Mouse (Mus musculus) adrenal gland, adult 2 months (tissue): Measurements from ENCODE around the gene Impg1. TPM values are rescaled to one million over a fixed set of nuclear protein-coding genes. Genes with fewer than 3 reads are reported as not detected.

ENCODE experiments used
- DNase-seq: peaks from one replicate; pipeline ENCODE4 v3.0.0; 2021
- polyA plus RNA-seq: library from polyadenylated mRNA; depleted of rRNA; stranded (reverse); fragments of >200 nt; gene quantifications from 2 replicates; pipeline ENCODE4 v1.2.3, GENCODE M21; 2012
- total RNA-seq, 2 experiments: library from RNA; stranded (reverse); gene quantifications; 2 replicates each; pipeline ENCODE4 v1.2.3; 2021

The Impg1 gene
- total and polyA plus RNA-seq, 3 experiments = not detected

DNA sequence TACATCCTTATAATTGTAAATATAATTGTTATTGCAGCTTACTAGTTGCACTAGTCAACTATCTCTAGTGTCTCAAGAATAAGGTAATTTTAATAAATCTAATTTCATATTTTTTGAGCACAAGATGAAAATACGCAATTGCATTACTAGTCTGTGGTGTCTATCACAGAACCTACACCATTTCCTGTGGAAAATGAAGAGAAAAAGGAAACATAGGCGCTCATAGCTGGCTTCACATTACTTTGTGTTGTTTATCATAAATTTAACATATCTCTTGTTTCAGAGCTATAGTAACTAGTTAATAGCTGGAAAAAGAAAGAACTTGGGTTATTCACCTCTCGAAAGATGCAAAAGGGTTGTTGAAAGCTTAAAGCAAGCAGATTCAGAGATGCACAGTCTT, 182.9 kb downstream of the Impg1 start:
- DNase-seq = no peak

DNA sequence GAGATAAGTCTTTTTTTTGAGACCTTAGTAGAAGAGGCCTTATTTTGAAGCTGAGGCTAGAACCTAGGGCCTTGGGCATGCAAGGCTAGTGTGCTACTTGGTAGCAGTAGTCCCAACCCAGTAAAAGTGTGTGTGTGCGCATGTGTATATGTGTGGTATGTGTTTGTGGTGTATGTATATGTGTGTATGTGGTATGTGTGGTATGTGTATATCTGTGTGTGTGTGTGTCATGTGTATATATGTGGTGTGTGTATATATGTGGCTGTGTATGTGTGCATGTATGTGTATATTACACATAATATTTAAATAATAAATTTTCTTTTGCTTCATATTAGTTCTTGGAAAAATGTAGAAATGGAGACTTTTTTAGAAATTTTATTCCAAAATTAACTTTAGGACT, 184.6 kb downstream of the Impg1 start:
- DNase-seq = no peak

GRCm38 (mm10) chr9:80277770-80278169, 187.5 kb downstream of the Impg1 start:
- DNase-seq = no peak

GRCm38 (mm10) chr9:80277157-80277556, 188.1 kb downstream of the Impg1 start:
- no peak for DNase-seq

- DNase-seq = no peak
Measured at GRCm38 (mm10) chr9:80275772-80276134, 189.5 kb downstream of the Impg1 start.

DNA sequence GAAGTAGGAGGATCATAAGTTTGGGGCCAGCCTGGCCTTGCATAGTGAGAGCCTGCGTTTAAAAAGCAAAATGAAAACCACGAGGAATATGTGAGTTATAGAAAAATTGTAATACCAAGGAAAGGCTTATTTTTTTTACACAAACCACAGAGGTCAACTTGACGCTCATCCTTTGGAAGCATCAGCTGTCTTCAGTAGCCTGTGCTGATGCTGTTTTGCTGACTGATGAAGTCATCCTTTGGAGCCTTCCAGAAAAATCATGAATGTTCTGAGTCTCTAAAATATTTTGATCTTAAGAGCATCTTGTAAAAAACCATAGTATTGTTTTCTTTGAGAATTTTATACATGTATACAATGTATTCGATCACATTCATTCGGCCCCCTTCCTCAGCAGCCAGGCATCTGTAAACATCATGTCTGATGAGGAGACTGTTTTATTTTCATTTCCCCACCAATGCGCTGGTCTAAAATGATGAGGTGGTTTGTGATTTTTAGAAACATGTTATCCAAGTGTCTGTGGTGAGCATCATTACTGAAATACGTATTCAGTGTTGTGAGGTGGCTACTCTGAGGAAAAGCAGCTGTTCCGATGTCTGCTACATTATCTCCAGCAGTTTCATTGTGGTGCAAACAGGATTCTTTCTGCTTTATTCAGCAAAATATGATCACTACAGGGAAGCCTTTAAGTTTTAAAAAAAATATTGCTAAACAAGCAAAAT, 190.1 kb downstream of the Impg1 start:
- no peak for DNase-seq

GRCm38 (mm10) chr9:80272951-80273350, 192.3 kb downstream of the Impg1 start:
- no peak for DNase-seq

GRCm38 (mm10) chr9:80269596-80269995, 195.7 kb downstream of the Impg1 start:
- DNase-seq = no peak

GRCm38 (mm10) chr9:80266507-80266906, 198.8 kb downstream of the Impg1 start:
- no peak for DNase-seq

- no peak for DNase-seq
Measured at GRCm38 (mm10) chr9:80266086-80266485, 199.2 kb downstream of the Impg1 start.
